Mouse (Mus musculus): ENCODE data around the gene Snai3.

Snai3 gene

GRCm38 (mm10) chr8:122460524-122461472 is at the start of gene Snai3:
Gene Snai3, minus strand, starts transcription at chr8:122460733.
- DNase-seq (ENCODE audit: low spot score), result peak; percentile 32

- peak; percentile 93 for DNase-seq (ENCODE audit: low spot score)
Observed at GRCm38 (mm10) chr8:122500856-122501255, 40.3 kb upstream of the Snai3 start.

GRCm38 (mm10) chr8:122497912-122498311 is 37.4 kb upstream of the Snai3 start:
- peak; percentile 12 for DNase-seq (ENCODE audit: low spot score)

- DNase-seq (ENCODE audit: low spot score), result no peak
Observed at GRCm38 (mm10) chr8:122497016-122497734, 36.6 kb upstream of the Snai3 start.

GRCm38 (mm10) chr8:122488387-122488786 is 27.9 kb upstream of the Snai3 start:
- DNase-seq (ENCODE audit: low spot score), result no peak

- DNase-seq (ENCODE audit: low spot score), result no peak
Observed at GRCm38 (mm10) chr8:122484831-122485230, 24.3 kb upstream of the Snai3 start.

- no peak for DNase-seq (ENCODE audit: low spot score)
Observed at GRCm38 (mm10) chr8:122483877-122484276, 23.3 kb upstream of the Snai3 start.

GRCm38 (mm10) chr8:122482448-122482847 is 21.9 kb upstream of the Snai3 start:
- no peak for DNase-seq (ENCODE audit: low spot score)

GRCm38 (mm10) chr8:122475580-122476320 is 15.2 kb upstream of the Snai3 start, which contains the start of the genes Rnf166 and Ctu2:
Gene Rnf166, minus strand, starts transcription at chr8:122476064.
Gene Ctu2, plus strand, starts transcription at chr8:122476143.
- peak; percentile 92 for DNase-seq (ENCODE audit: low spot score)

GRCm38 (mm10) chr8:122474951-122475560 is 14.5 kb upstream of the Snai3 start:
- peak; percentile 17 for DNase-seq (ENCODE audit: low spot score)

- DNase-seq (ENCODE audit: low spot score), result no peak
Observed at GRCm38 (mm10) chr8:122473911-122474421, 13.4 kb upstream of the Snai3 start.

- DNase-seq (ENCODE audit: low spot score), result no peak
Observed at GRCm38 (mm10) chr8:122470691-122471090, 10.2 kb upstream of the Snai3 start.

- no peak for DNase-seq (ENCODE audit: low spot score)
Observed at GRCm38 (mm10) chr8:122469965-122470364, 9.4 kb upstream of the Snai3 start.

- no peak for DNase-seq (ENCODE audit: low spot score)
Observed at GRCm38 (mm10) chr8:122469407-122469806, 8.9 kb upstream of the Snai3 start.

- DNase-seq (ENCODE audit: low spot score), result no peak
Observed at GRCm38 (mm10) chr8:122467816-122468215, 7.3 kb upstream of the Snai3 start.

GRCm38 (mm10) chr8:122464985-122465384 is 4.5 kb upstream of the Snai3 start:
- DNase-seq (ENCODE audit: low spot score), result no peak

- DNase-seq (ENCODE audit: low spot score), result no peak
Observed at GRCm38 (mm10) chr8:122463651-122464640, 3.4 kb upstream of the Snai3 start.

GRCm38 (mm10) chr8:122462510-122462909 is 2.0 kb upstream of the Snai3 start:
- DNase-seq (ENCODE audit: low spot score), result no peak

GRCm38 (mm10) chr8:122461473-122462148 is 1.1 kb upstream of the Snai3 start:
- DNase-seq (ENCODE audit: low spot score), result no peak

GRCm38 (mm10) chr8:122459990-122460389 is 543 bp downstream of the Snai3 start:
- no peak for DNase-seq (ENCODE audit: low spot score)
